37 mouse cellular contexts compared by ENCODE assay signal in the genomic region with DNA sequence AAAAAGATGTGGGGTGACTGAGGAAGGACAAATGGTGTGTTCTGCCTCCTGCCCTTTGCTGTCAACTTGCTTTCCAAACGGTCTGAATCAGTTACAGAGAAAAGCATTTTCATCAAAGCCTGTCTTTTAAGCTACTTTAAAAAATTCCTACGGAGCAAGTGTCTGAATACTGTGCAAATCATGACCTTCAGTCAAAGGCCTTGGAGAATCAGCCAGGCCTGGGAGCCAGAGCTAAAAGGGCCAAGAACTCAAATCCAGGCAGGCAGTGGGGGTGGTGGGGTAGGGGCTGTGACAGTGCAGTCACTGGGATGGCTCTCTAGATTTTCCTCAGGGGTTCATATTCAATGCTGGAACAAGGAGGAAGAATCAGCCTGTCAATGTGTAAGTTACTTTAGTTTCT. TPM values are rescaled to one million over a fixed set of nuclear protein-coding genes. Genes with fewer than 3 reads are reported as not detected.
"Had no signal": no experiment of that assay in that cellular context is flagged by ENCODE, and none has a peak within 500 bp of the region (broad histone marks: within the 10 kb centered on the region; RNA-seq: fewer than 3 reads in every experiment).

No protein-coding gene starts in this region.

- H3K9me3 ChIP-seq: heart, embryonic 10.5 days; heart, embryonic 12.5 days; hindbrain, embryonic 10.5 days; hindbrain, embryonic 12.5 days; kidney, embryonic 15.5 days; limb, embryonic 10.5 days; limb, embryonic 12.5 days; liver, embryonic 13.5 days had no signal

- H3K27me3 ChIP-seq: heart, embryonic 12.5 days; hindbrain, embryonic 12.5 days; kidney, embryonic 15.5 days; limb, embryonic 12.5 days; liver, embryonic 13.5 days had no signal

- H3K36me3 ChIP-seq: hindbrain, embryonic 10.5 days; hindbrain, embryonic 12.5 days; liver, embryonic 13.5 days had no signal

- H3K9ac ChIP-seq: heart, embryonic 12.5 days; hindbrain, embryonic 12.5 days; hindbrain, embryonic 14.5 days; kidney, embryonic 15.5 days; limb, embryonic 12.5 days; liver, embryonic 13.5 days had no signal

- H3K4me2 ChIP-seq: heart, embryonic 12.5 days; hindbrain, embryonic 12.5 days; hindbrain, embryonic 14.5 days; kidney, embryonic 15.5 days; limb, embryonic 12.5 days; liver, embryonic 11.5 days; liver, embryonic 13.5 days had no signal

- DNase-seq: gastrocnemius, adult 2 months; gastrocnemius, postnatal 10 days; gastrocnemius, postnatal 25 days; heart, adult 18-20 months; heart, postnatal 10 days; heart, postnatal 4 days; kidney, adult 11 months; kidney, adult 2 months; kidney, adult 9 months; kidney, postnatal 10 days; kidney, postnatal 25 days; kidney, postnatal 4 days; liver; liver, embryonic 13.5 days had no signal

- H3K4me1 ChIP-seq: heart, embryonic 10.5 days; heart, embryonic 12.5 days; hindbrain, embryonic 12.5 days; kidney, embryonic 15.5 days; limb, embryonic 12.5 days; liver, embryonic 13.5 days had no signal

- H3K4me3 ChIP-seq: gastrocnemius, adult 2 months; heart, embryonic 10.5 days; heart, embryonic 12.5 days; hindbrain, embryonic 10.5 days; hindbrain, embryonic 12.5 days; kidney, embryonic 15.5 days; layer of hippocampus, adult 2 months; left cerebral cortex, adult 2 months; limb, embryonic 10.5 days; limb, embryonic 12.5 days; liver, embryonic 13.5 days had no signal

- H3K27ac ChIP-seq: gastrocnemius, adult 2 months; heart, embryonic 10.5 days; hindbrain, embryonic 10.5 days; hindbrain, embryonic 12.5 days; hindbrain, embryonic 14.5 days; kidney, embryonic 15.5 days; layer of hippocampus, adult 2 months; left cerebral cortex, adult 2 months; limb, embryonic 10.5 days; limb, embryonic 12.5 days; liver, embryonic 13.5 days had no signal

- ATAC-seq: hindbrain, embryonic 16.5 days; intestine, embryonic 16.5 days had no signal

RNA-seq across cellular contexts. Expression of gene Nr2e3, which starts 20.7 kb away (rescaled TPM):
- total RNA-seq: gastrocnemius, adult 2 months; gastrocnemius, postnatal 10 days; gastrocnemius, postnatal 25 days; gastrocnemius, postnatal 4 days; granulocyte monocyte progenitor cell, adult 5-6 weeks; heart, adult 18-20 months; heart, adult 8-10 months; heart, postnatal 10 days; heart, postnatal 25 days; heart, postnatal 4 days; layer of hippocampus, adult 2 months; layer of hippocampus, postnatal 10 days; layer of hippocampus, postnatal 25 days; left cerebral cortex, adult 2 months; left cerebral cortex, postnatal 14 days; left cerebral cortex, postnatal 36 days had no signal
- polyA plus RNA-seq: heart, embryonic 14.5 days; heart, embryonic 16.5 days; hindbrain, embryonic 10.5 days; hindbrain, embryonic 14.5 days; hindbrain, embryonic 16.5 days; kidney, embryonic 15.5 days; liver, embryonic 13.5 days had no signal
